Mouse (Mus musculus): Measurements from ENCODE around the gene Ccdc73. TPM values are rescaled to one million over a fixed set of nuclear protein-coding genes. Genes with fewer than 3 reads are reported as not detected.
"Not testable (repeated sequence)": the region's sequence is repeated elsewhere in the genome, so short reads cannot be mapped to it uniquely, and the experiment has no call there.

Gene Ccdc73
- polyA plus RNA-seq, 2 experiments: 4.5 to 7.1 TPM

- H3K36me3 ChIP-seq (ENCODE audit: control insufficient read depth, insufficient read depth, low read length): no peaks in the 10 kb centered on the region
- H3K27ac ChIP-seq (replicated peaks; ENCODE audit: low read depth, low read length): no peak overlapping the region
- no peak overlapping the region for H3K9ac ChIP-seq (ENCODE audit: low read depth, low read length, severe bottlenecking)
- TF ChIP-seq POLR2A (IDR thresholded peaks at IDR 0.05; ENCODE audit: borderline replicate concordance, extremely low read depth, insufficient read depth, insufficient read length): no peak
- no peaks in the 10 kb centered on the region for H3K4me1 ChIP-seq (ENCODE audit: control insufficient read depth, insufficient read depth, low read length)
- ATAC-seq (ENCODE audit: low FRiP score, low read depth) (no peak), DNase-seq (ENCODE audit: low spot score) (no peak)
- 0 out of 2 replicates have a peak, but pooled peaks cover 3% of the 10 kb centered on the region for H3K27me3 ChIP-seq (ENCODE audit: control insufficient read depth, insufficient read depth, low read length)
- no peak overlapping the region for H3K4me2 ChIP-seq (replicated peaks; ENCODE audit: low read depth, low read length, severe bottlenecking)
- no peak overlapping the region for H3K4me3 ChIP-seq (replicated peaks; ENCODE audit: low read length)
- 24% methylated on average over 3 of the region's 3 CpGs for WGBS
- no peaks in the 10 kb centered on the region for H3K9me3 ChIP-seq (ENCODE audit: control insufficient read depth, low read length)
Observed at GRCm38 (mm10) chr2:104855732-104856131, 11.9 kb upstream of the Ccdc73 start.

GRCm38 (mm10) chr2:104856218-104856617 is 11.4 kb upstream of the Ccdc73 start:
- Histone ChIP-seq H3K27me3 (ENCODE audit: control insufficient read depth, insufficient read depth, low read length) (0 out of 2 replicates have a peak, but pooled peaks cover 3% of the 10 kb centered on the region), H3K36me3 (ENCODE audit: control insufficient read depth, insufficient read depth, low read length) (no peaks in the 10 kb centered on the region), H3K9ac (ENCODE audit: low read depth, low read length, severe bottlenecking) (no peak overlapping the region), H3K4me3 (replicated peaks; ENCODE audit: low read length) (no peak overlapping the region), H3K4me1 (ENCODE audit: control insufficient read depth, insufficient read depth, low read length) (no peaks in the 10 kb centered on the region), H3K27ac (replicated peaks; ENCODE audit: low read depth, low read length) (no peak overlapping the region), H3K9me3 (ENCODE audit: control insufficient read depth, low read length) (no peaks in the 10 kb centered on the region), H3K4me2 (replicated peaks; ENCODE audit: low read depth, low read length, severe bottlenecking) (no peak overlapping the region)
- TF ChIP-seq POLR2A (IDR thresholded peaks at IDR 0.05; ENCODE audit: borderline replicate concordance, extremely low read depth, insufficient read depth, insufficient read length): no peak
- ATAC-seq (ENCODE audit: low FRiP score, low read depth) (no peak), DNase-seq (ENCODE audit: low spot score) (no peak)
- WGBS: 50% methylated on average over 1 of the region's 1 CpGs

- not testable (repeated sequence) for H3K4me2 ChIP-seq (replicated peaks; ENCODE audit: low read depth, low read length, severe bottlenecking); H3K27ac ChIP-seq (replicated peaks; ENCODE audit: low read depth, low read length); H3K4me1 ChIP-seq (ENCODE audit: control insufficient read depth, insufficient read depth, low read length); H3K4me3 ChIP-seq (replicated peaks; ENCODE audit: low read length); H3K36me3 ChIP-seq (ENCODE audit: control insufficient read depth, insufficient read depth, low read length); DNase-seq (ENCODE audit: low spot score); ATAC-seq (ENCODE audit: low FRiP score, low read depth); H3K9ac ChIP-seq (ENCODE audit: low read depth, low read length, severe bottlenecking); H3K27me3 ChIP-seq (ENCODE audit: control insufficient read depth, insufficient read depth, low read length); H3K9me3 ChIP-seq (ENCODE audit: control insufficient read depth, low read length)
- WGBS: 84% methylated on average over 3 of the region's 3 CpGs
Observed at GRCm38 (mm10) chr2:104858083-104858482, 9.5 kb upstream of the Ccdc73 start.

- Histone ChIP-seq H3K27ac (replicated peaks; ENCODE audit: low read depth, low read length) (no peak overlapping the region), H3K27me3 (ENCODE audit: control insufficient read depth, insufficient read depth, low read length) (no peaks in the 10 kb centered on the region), H3K36me3 (ENCODE audit: control insufficient read depth, insufficient read depth, low read length) (no peaks in the 10 kb centered on the region), H3K4me2 (replicated peaks; ENCODE audit: low read depth, low read length, severe bottlenecking) (no peak overlapping the region), H3K4me1 (ENCODE audit: control insufficient read depth, insufficient read depth, low read length) (no peaks in the 10 kb centered on the region), H3K4me3 (replicated peaks; ENCODE audit: low read length) (no peak overlapping the region), H3K9me3 (ENCODE audit: control insufficient read depth, low read length) (no peaks in the 10 kb centered on the region), H3K9ac (ENCODE audit: low read depth, low read length, severe bottlenecking) (no peak overlapping the region)
- DNase-seq (ENCODE audit: low spot score) (no peak), ATAC-seq (ENCODE audit: low FRiP score, low read depth) (no peak)
- 64% methylated on average over 5 of the region's 5 CpGs for WGBS
- TF ChIP-seq POLR2A (IDR thresholded peaks at IDR 0.05; ENCODE audit: borderline replicate concordance, extremely low read depth, insufficient read depth, insufficient read length): no peak
Observed at GRCm38 (mm10) chr2:104859060-104859459, 8.5 kb upstream of the Ccdc73 start.

GRCm38 (mm10) chr2:104860426-104860825 is 7.2 kb upstream of the Ccdc73 start:
- Histone ChIP-seq H3K4me1 (ENCODE audit: control insufficient read depth, insufficient read depth, low read length) (no peaks in the 10 kb centered on the region), H3K4me2 (replicated peaks; ENCODE audit: low read depth, low read length, severe bottlenecking) (no peak overlapping the region), H3K27me3 (ENCODE audit: control insufficient read depth, insufficient read depth, low read length) (no peaks in the 10 kb centered on the region), H3K27ac (replicated peaks; ENCODE audit: low read depth, low read length) (no peak overlapping the region), H3K36me3 (ENCODE audit: control insufficient read depth, insufficient read depth, low read length) (no peaks in the 10 kb centered on the region), H3K9me3 (ENCODE audit: control insufficient read depth, low read length) (no peaks in the 10 kb centered on the region), H3K9ac (ENCODE audit: low read depth, low read length, severe bottlenecking) (no peak overlapping the region), H3K4me3 (replicated peaks; ENCODE audit: low read length) (no peak overlapping the region)
- 79% methylated on average over 10 of the region's 10 CpGs for WGBS
- DNase-seq (ENCODE audit: low spot score): no peak
- ATAC-seq (ENCODE audit: low FRiP score, low read depth): no peak
- no peak for TF ChIP-seq POLR2A (IDR thresholded peaks at IDR 0.05; ENCODE audit: borderline replicate concordance, extremely low read depth, insufficient read depth, insufficient read length)

Data from limb, embryonic 14.5 days (tissue).